Mouse (Mus musculus): ENCODE data around the gene Ndufs6. TPM values are rescaled to one million over a fixed set of nuclear protein-coding genes. Genes with fewer than 3 reads are reported as not detected.

Gene Ndufs6
- 208 TPM for polyA plus RNA-seq (2017; shearing (Covaris generic))

GRCm38 (mm10) chr13:73327827-73328698 lies at the start of gene Ndufs6, which contains the start of gene Mrpl36:
TSS of gene Ndufs6 (minus strand) at chr13:73328542.
TSS of gene Mrpl36 (plus strand) at chr13:73328513.

Other genes with a start within 250 kb of the Ndufs6 start
- not detected for gene Irx4, start 68.1 kb downstream of the Ndufs6 start, polyA plus RNA-seq (2017; shearing (Covaris generic))
- gene Mrpl36, start within 50 bp of the Ndufs6 start, polyA plus RNA-seq (2017; shearing (Covaris generic)), result 106 TPM
- gene Lpcat1, start 138.7 kb upstream of the Ndufs6 start, polyA plus RNA-seq (2017; shearing (Covaris generic)), result 28.6 TPM
- gene Slc6a3, start 208.2 kb upstream of the Ndufs6 start, polyA plus RNA-seq (2017; shearing (Covaris generic)), result not detected